Mouse (Mus musculus): ENCODE results near the gene Slc1a4. TPM values are rescaled to one million over a fixed set of nuclear protein-coding genes. Genes with fewer than 3 reads are reported as not detected.

Gene Slc1a4
- total RNA-seq (2023): under 1 TPM; 0.20 to 0.22 TPM

DNA sequence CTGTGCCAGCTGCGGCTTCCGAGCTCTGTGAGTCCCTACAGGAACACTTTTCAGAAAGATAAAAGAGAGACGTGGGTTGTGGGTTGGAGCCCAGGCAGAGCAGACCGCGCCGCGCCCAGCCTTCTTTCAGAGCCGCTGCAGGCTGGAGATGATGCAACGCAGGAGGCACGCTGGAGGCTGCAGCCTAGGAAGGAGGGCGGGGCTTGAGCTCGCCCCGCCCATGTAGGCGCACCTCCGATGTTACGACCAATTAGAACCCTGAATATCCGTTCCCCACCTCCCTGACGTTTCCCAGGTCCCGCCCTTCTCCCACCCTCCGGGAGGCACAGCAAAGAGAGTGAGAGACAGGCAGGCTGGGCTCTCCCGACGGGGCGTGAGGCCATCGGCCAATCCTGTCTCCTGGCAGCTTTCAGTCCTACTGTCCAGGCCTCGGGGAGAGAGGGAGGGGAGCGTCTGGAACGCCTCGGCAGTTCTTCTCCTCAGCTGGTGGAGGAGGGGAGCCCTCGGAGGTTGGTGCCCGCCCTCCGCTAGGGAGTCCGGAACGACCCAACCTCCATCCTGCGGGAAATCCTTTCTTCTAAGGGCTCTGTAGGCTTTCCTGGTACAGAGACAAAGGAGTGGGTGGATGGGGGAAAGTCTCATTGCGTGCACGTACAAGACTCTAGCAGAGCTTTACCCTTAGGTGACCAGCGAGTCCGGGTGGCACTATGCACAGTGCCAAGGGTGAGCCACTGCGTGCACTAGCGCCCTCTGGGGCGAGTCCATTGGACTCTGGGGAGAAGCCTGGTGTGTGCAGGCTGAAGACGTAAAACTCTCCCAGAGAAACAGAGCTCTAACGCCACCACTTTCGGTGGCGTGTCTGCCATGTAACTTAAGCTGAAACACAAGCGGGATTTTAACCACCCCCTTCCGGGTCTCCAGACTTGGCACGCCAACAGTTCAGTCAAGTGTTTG lies at the start of gene Slc1a4:
TSS of gene Slc1a4 (minus strand) at position 153 of the 954 bp plus-strand sequence.

Other genes with a start within 250 kb of the Slc1a4 start
- gene Actr2, start 219.8 kb downstream of the Slc1a4 start, total RNA-seq (2023): 100 to 1,000 TPM; 384 to 412 TPM
- gene Rab1a, start 131.3 kb downstream of the Slc1a4 start, total RNA-seq (2023): 100 to 1,000 TPM in 1 of 2 experiments, 10 to 100 TPM in 1; 96.8 to 125 TPM
- gene Cep68, start 83.3 kb downstream of the Slc1a4 start, total RNA-seq (2023): 1 to 10 TPM; 6.4 to 6.9 TPM
- gene Sertad2, start 210.5 kb upstream of the Slc1a4 start, total RNA-seq (2023): 10 to 100 TPM; 17.0 to 19.5 TPM